Mouse (Mus musculus) hindbrain, embryonic 16.5 days (tissue): ENCODE data around the gene Fra10ac1. TPM values are rescaled to one million over a fixed set of nuclear protein-coding genes. Genes with fewer than 3 reads are reported as not detected.

ENCODE experiments used
- ATAC-seq: fragments of 200-750 bp; cut with Nextera tagmentation; 2 replicates; pipeline ENCODE4 v1.8.0; 2017; ENCODE audit warnings: moderate TSS enrichment, moderate library complexity
- H3K27ac ChIP-seq: fragments of 300-500 bp; sonication (generic); 2 replicates; pipeline ENCODE4 v1.5.1; 2014; ENCODE audit warnings: low read depth, mild to moderate bottlenecking, control low read depth, low read length, moderate library complexity
- H3K27me3 ChIP-seq: fragments of 300-500 bp; sonication (generic); replicated peaks from 2 replicates; pipeline ENCODE4 v1.6.1; 2014; ENCODE audit warnings: low read length; ENCODE audit not compliant: control insufficient read depth, insufficient read depth
- H3K36me3 ChIP-seq: fragments of 300-500 bp; sonication (generic); 2 replicates; pipeline ENCODE4 v1.6.1; 2014; ENCODE audit warnings: mild to moderate bottlenecking, low read length, moderate library complexity, mixed read lengths; ENCODE audit not compliant: control insufficient read depth, insufficient read depth
- H3K4me1 ChIP-seq: fragments of 300-500 bp; sonication (generic); 2 replicates; pipeline ENCODE4 v1.6.1; 2014; ENCODE audit warnings: low read depth, low read length; ENCODE audit not compliant: control insufficient read depth, insufficient read depth
- H3K4me2 ChIP-seq: fragments of 300-500 bp; sonication (generic); 2 replicates; pipeline ENCODE4 v1.6.1; 2014; ENCODE audit warnings: mild to moderate bottlenecking, low read length, control low read depth, moderate library complexity
- H3K4me3 ChIP-seq: fragments of 300-500 bp; sonication (generic); 2 replicates; pipeline ENCODE4 v1.5.1; 2014; ENCODE audit warnings: mild to moderate bottlenecking, low read length, control low read depth, moderate library complexity
- H3K9ac ChIP-seq: fragments of 300-500 bp; sonication (generic); 2 replicates; pipeline ENCODE4 v1.6.1; 2014; ENCODE audit warnings: low read depth, mild to moderate bottlenecking, control low read depth, low read length, moderate library complexity
- H3K9me3 ChIP-seq: fragments of 300-500 bp; sonication (generic); 2 replicates; pipeline ENCODE4 v1.6.1; 2014; ENCODE audit warnings: mild to moderate bottlenecking, low read length, moderate library complexity; ENCODE audit not compliant: control insufficient read depth
- WGBS: fragments of 180-500 bp; shearing (Covaris S2); extraction: QIAGEN DNeasy Blood & Tissue Kit; methylation state at CpG from one replicate; pipeline ENCODE4 v1.1.7; 2014; 5-methylcytosine and 5-hydroxymethylcytosine counted together
- polyA plus RNA-seq: library from polyadenylated mRNA; unstranded; fragments of >200 nt; fragmentation: Nextera tagmentation; extraction: Ambion mirVana; gene quantifications from 2 replicates; pipeline ENCODE4 v1.2.1, GENCODE M21; 2015

Gene Fra10ac1
- polyA plus RNA-seq, 1 experiment from 2014 or later, result 37.7 TPM

DNA sequence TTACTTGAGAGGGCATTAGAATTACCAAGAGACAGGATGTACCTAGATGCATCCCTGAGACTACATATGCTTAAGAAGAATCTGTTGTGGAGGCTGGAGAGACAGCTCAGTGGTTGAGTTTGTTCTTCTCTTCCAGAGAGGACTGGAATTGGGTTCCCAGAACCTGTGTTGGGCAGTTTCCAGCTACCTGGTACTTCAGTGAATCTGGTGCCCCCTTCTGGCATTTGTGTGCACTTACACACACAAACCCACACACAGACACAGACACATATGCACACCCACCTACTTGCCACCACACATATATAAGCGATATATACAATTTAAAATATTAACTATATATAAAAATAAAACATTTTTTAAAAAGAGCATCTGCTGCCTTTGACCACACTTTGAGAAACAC is 67.7 kb downstream of the Fra10ac1 start:
- WGBS, result 97% methylated on average over 1 of the region's 1 CpGs
- no peaks in the 10 kb centered on the region for H3K27me3 ChIP-seq

DNA sequence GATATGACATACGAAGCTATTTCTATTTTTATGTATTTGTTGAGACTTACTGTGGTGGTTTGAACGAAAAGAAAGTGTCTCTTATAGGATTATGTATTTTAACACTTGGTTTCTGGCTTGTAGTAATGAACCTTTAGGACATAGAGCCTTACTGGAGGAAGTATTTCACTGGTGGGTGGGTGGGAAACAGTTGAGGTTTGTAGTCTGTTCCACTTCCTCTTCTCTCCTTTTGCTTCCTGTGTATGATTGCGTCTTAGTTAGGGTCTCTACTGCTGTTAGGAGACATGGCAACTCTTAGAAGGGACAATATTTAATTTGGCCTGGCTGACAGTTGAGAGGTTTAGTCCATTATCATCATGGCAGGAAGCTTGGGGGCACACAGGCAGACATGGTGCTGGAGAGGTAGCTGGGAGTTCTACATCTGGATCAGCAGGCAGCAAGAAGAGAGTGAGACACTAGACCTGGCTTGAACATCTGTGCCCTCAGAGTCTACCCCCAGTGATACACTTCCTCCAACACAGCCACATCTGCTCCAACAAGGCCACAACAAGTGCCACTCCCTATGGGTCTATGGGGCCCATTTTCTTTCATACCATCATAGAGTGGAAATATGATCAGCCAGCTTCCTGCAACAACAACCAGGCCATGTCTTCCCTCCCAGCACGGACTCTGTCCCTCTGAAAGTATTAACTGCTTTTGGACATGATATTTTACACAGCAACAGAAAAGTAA is 80.2 kb downstream of the Fra10ac1 start:
- Histone ChIP-seq H3K4me2 (no peak overlapping the region), H3K4me3 (no peak overlapping the region), H3K9ac (no peak overlapping the region), H3K27me3 (no peaks in the 10 kb centered on the region), H3K4me1 (no peaks in the 10 kb centered on the region), H3K9me3 (no peaks in the 10 kb centered on the region), H3K36me3 (no peaks in the 10 kb centered on the region), H3K27ac (no peak overlapping the region)
- no peak for ATAC-seq
- 83% methylated on average over 4 of the region's 4 CpGs for WGBS

More for the DNA sequence above, 67.7 kb downstream of the Fra10ac1 start:
- H3K4me2 ChIP-seq, result no peak overlapping the region
- no peaks in the 10 kb centered on the region for H3K4me1 ChIP-seq
- no peak overlapping the region for H3K27ac ChIP-seq
- no peak for ATAC-seq
- no peaks in the 10 kb centered on the region for H3K36me3 ChIP-seq
- H3K9me3 ChIP-seq, result no peaks in the 10 kb centered on the region
- no peak overlapping the region for H3K4me3 ChIP-seq
- H3K9ac ChIP-seq, result no peak overlapping the region

Other genes starting within 250 kb of the Fra10ac1 start
- gene Myof, start 180.6 kb downstream of the Fra10ac1 start, polyA plus RNA-seq, result 1.6 and 2.8 TPM in 2 replicates
- gene Cep55, start 169.1 kb downstream of the Fra10ac1 start, polyA plus RNA-seq, result 5.4 and 6.5 TPM in 2 replicates
- 0.46 and 0.51 TPM in 2 replicates for gene Ffar4, start 127.1 kb downstream of the Fra10ac1 start, polyA plus RNA-seq
- gene Rbp4, start 98.9 kb downstream of the Fra10ac1 start, polyA plus RNA-seq, result 8.4 and 10.4 TPM in 2 replicates
- 0.24 and 0.34 TPM in 2 replicates for gene Pde6c, start 91.4 kb downstream of the Fra10ac1 start, polyA plus RNA-seq
- gene Lgi1, start 40.4 kb upstream of the Fra10ac1 start, polyA plus RNA-seq, result 22.5 and 23.1 TPM in 2 replicates
- 0.99 and 1.3 TPM in 2 replicates for gene Slc35g1, start 171.8 kb upstream of the Fra10ac1 start, polyA plus RNA-seq